Mouse (Mus musculus): Measurements from ENCODE around the gene Ltk. TPM values are rescaled to one million over a fixed set of nuclear protein-coding genes. Genes with fewer than 3 reads are reported as not detected.

Ltk gene
- total RNA-seq (2021), result not detected
- long read RNA-seq, experiment 1, result 0 reads
- long read RNA-seq, experiment 2, result 0 reads

GRCm38 (mm10) chr2:119760251-119760650 is at the start of gene Ltk:
Gene Ltk (minus strand): TSS chr2:119760431.
- Histone ChIP-seq H3K4me3 (no peak within 1 kb of the TSS), H3K27ac (no peak within 1 kb of the TSS)
- intact Hi-C loops (cut with DNase I), result no loop called here
- TF ChIP-seq CTCF (IDR thresholded peaks at IDR 0.05), result no peak
- DNase-seq, result no peak

GRCm38 (mm10) chr2:119808881-119809280 is 48.6 kb upstream of the Ltk start:
- no peak overlapping the region for H3K27ac ChIP-seq
- no peak for DNase-seq
- no peak overlapping the region for H3K4me3 ChIP-seq
- intact Hi-C loops (cut with DNase I), result no loop called here
- TF ChIP-seq CTCF (IDR thresholded peaks at IDR 0.05), result no peak

- no peak overlapping the region for H3K4me3 ChIP-seq
- no peak for TF ChIP-seq CTCF (IDR thresholded peaks at IDR 0.05)
- intact Hi-C loops (cut with DNase I), result no loop called here
- no peak for DNase-seq
- H3K27ac ChIP-seq, result no peak overlapping the region
Observed at GRCm38 (mm10) chr2:119808438-119808837, 48.2 kb upstream of the Ltk start.

GRCm38 (mm10) chr2:119805536-119805935 is 45.3 kb upstream of the Ltk start:
- no peak overlapping the region for H3K4me3 ChIP-seq
- intact Hi-C loops (cut with DNase I), result no loop called here
- no peak overlapping the region for H3K27ac ChIP-seq
- no peak for TF ChIP-seq CTCF (IDR thresholded peaks at IDR 0.05)
- no peak for DNase-seq

GRCm38 (mm10) chr2:119804776-119805175 is 44.5 kb upstream of the Ltk start:
- Histone ChIP-seq H3K27ac (no peak overlapping the region), H3K4me3 (no peak overlapping the region)
- DNase-seq, result no peak
- no peak for TF ChIP-seq CTCF (IDR thresholded peaks at IDR 0.05)
- intact Hi-C loops (cut with DNase I), result no loop called here

- no peak for TF ChIP-seq CTCF (IDR thresholded peaks at IDR 0.05)
- H3K27ac ChIP-seq, result no peak overlapping the region
- H3K4me3 ChIP-seq, result no peak overlapping the region
- no peak for DNase-seq
- intact Hi-C loops (cut with DNase I), result no loop called here
Observed at GRCm38 (mm10) chr2:119804275-119804628, 44.0 kb upstream of the Ltk start.

- intact Hi-C loops (cut with DNase I), result no loop called here
- TF ChIP-seq CTCF (IDR thresholded peaks at IDR 0.05), result no peak
- no peak overlapping the region for H3K4me3 ChIP-seq
- no peak overlapping the region for H3K27ac ChIP-seq
- no peak for DNase-seq
Observed at GRCm38 (mm10) chr2:119803618-119804274, 43.5 kb upstream of the Ltk start.

- Histone ChIP-seq H3K27ac (no peak overlapping the region), H3K4me3 (no peak overlapping the region)
- TF ChIP-seq CTCF (IDR thresholded peaks at IDR 0.05), result no peak
- intact Hi-C loops (cut with DNase I), result no loop called here
- DNase-seq, result peak; percentile 28
Observed at GRCm38 (mm10) chr2:119802767-119803617, 42.8 kb upstream of the Ltk start.

GRCm38 (mm10) chr2:119800876-119801846 is 40.9 kb upstream of the Ltk start:
- TF ChIP-seq CTCF (IDR thresholded peaks at IDR 0.05), result no peak
- DNase-seq, result no peak
- Histone ChIP-seq H3K4me3 (no peak overlapping the region), H3K27ac (no peak overlapping the region)
- intact Hi-C loops (cut with DNase I), result no loop called here

- intact Hi-C loops (cut with DNase I), result loop anchor here (10.0 kb wide), 1 partner anchor 205 kb away; no protein-coding TSS in a partner anchor
- H3K4me3 ChIP-seq, result peak overlapping the region; percentile 85
- no peak for TF ChIP-seq CTCF (IDR thresholded peaks at IDR 0.05)
- no peak for DNase-seq
- H3K27ac ChIP-seq, result peak overlapping the region; percentile 53
Observed at GRCm38 (mm10) chr2:119799961-119800550, 39.8 kb upstream of the Ltk start.

- Histone ChIP-seq H3K27ac (peak overlapping the region; percentile 65), H3K4me3 (peak overlapping the region; percentile 85)
- TF ChIP-seq CTCF (IDR thresholded peaks at IDR 0.05), result no peak
- intact Hi-C loops (cut with DNase I), result loop anchor here (10.0 kb wide), 1 partner anchor 205 kb away; no protein-coding TSS in a partner anchor
- DNase-seq, result peak; percentile 70
Observed at GRCm38 (mm10) chr2:119799181-119799960, 39.1 kb upstream of the Ltk start.

Measured in gastrocnemius, adult 2 months (tissue).